Mouse (Mus musculus) cerebellum, postnatal 4 days (tissue): Measurements from ENCODE around the gene Tmppe.

Source experiments
- DNase-seq, 2 experiments: peaks; one replicate each; pipeline ENCODE4 v3.0.0; 2022; ENCODE audit warnings: low spot score in 2 of 2, mixed read lengths in 1 of 2

Tmppe gene

GRCm38 (mm10) chr9:114442893-114443292 is 42.0 kb downstream of the Tmppe start:
- DNase-seq, result no peak

- DNase-seq, result no peak
These were observed 42.4 kb downstream of the Tmppe start for GRCm38 (mm10) chr9:114443351-114443750.

GRCm38 (mm10) chr9:114446887-114447286 is 46.0 kb downstream of the Tmppe start:
- DNase-seq, result no peak

GRCm38 (mm10) chr9:114448700-114449099 is 47.8 kb downstream of the Tmppe start:
- no peak for DNase-seq

- DNase-seq, result no peak
These were observed 48.3 kb downstream of the Tmppe start for GRCm38 (mm10) chr9:114449120-114449754.

GRCm38 (mm10) chr9:114451615-114452014 is 50.7 kb downstream of the Tmppe start:
- no peak for DNase-seq

GRCm38 (mm10) chr9:114452418-114452817 is 51.5 kb downstream of the Tmppe start:
- DNase-seq, result no peak

- DNase-seq, result no peak
These were observed 54.5 kb downstream of the Tmppe start for GRCm38 (mm10) chr9:114455420-114455819.
